Mouse (Mus musculus) urinary bladder, adult 18-20 months (tissue): Measurements from ENCODE around the gene Nfia.

Experiments used
- DNase-seq, 2 experiments: peaks; one replicate each; pipeline ENCODE4 v3.0.0; 2022; ENCODE audit warnings: low spot score in 2 of 2, mixed read lengths in 2 of 2

The Nfia gene

GRCm38 (mm10) chr4:97910777-97911580, 138.4 kb downstream of the Nfia start:
- DNase-seq = peak in 1 of 2 experiments; percentile 44

- no peak for DNase-seq
Observed at GRCm38 (mm10) chr4:97911755-97912154, 139.2 kb downstream of the Nfia start.

- no peak for DNase-seq
Observed at GRCm38 (mm10) chr4:97912155-97912554, 139.6 kb downstream of the Nfia start.

DNA sequence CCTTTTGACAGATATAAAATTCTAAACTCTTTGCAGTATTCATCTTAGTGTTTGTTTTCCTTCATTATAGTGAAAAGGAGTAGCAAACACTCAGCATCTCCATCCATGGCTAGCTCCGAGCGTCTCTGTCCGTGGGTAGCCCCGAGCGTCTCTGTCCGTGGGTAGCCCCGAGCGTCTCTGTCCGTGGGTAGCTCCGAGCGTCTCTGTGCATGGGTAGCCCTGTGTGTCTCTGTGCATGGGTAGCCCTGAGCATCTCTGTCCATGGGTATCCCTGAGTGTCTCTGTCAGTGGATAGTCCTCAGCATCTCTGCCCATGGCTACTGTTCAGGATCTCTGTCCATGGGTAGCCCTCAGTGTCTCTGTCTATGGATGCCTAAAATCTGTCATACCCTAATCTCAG, 140.0 kb downstream of the Nfia start:
- no peak for DNase-seq

GRCm38 (mm10) chr4:97914348-97914747, 141.8 kb downstream of the Nfia start:
- DNase-seq = no peak

- no peak for DNase-seq
Observed at GRCm38 (mm10) chr4:97914761-97915160, 142.2 kb downstream of the Nfia start.

GRCm38 (mm10) chr4:97917568-97917967, 145.0 kb downstream of the Nfia start:
- DNase-seq = no peak

- no peak for DNase-seq
Observed at GRCm38 (mm10) chr4:97918675-97919074, 146.1 kb downstream of the Nfia start.

- DNase-seq = no peak
Observed at GRCm38 (mm10) chr4:97919773-97920172, 147.2 kb downstream of the Nfia start.

GRCm38 (mm10) chr4:97920287-97921079, 147.9 kb downstream of the Nfia start:
- no peak for DNase-seq

GRCm38 (mm10) chr4:97921682-97922081, 149.1 kb downstream of the Nfia start:
- no peak for DNase-seq

- DNase-seq = no peak
Observed at GRCm38 (mm10) chr4:97923248-97923647, 150.7 kb downstream of the Nfia start.

- DNase-seq = peak in 1 of 2 experiments; percentile 51
Observed at GRCm38 (mm10) chr4:97923876-97924316, 151.4 kb downstream of the Nfia start.

- no peak for DNase-seq
Observed at GRCm38 (mm10) chr4:97924414-97924813, 151.9 kb downstream of the Nfia start.

DNA sequence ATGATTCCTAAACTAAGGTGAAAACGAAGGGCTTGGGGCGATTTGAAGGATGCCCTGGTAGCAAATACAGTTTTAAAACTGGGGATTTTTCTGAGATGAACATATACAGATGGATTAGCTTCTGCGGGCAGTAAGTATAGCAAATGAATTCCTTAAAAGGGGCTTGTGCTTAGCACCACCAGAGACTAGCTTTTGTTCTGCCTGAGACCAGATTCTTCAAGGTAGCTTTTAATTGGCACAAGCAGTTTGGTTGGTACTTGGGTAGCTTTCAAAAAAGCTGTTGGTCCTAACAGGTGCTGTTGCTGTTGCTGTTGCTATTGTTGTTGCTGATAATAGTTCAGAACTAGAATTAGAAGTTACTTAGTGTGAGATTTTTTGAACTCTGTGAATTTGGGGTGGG, 152.3 kb downstream of the Nfia start:
- DNase-seq = no peak

- DNase-seq = no peak
Observed at GRCm38 (mm10) chr4:97925644-97926043, 153.1 kb downstream of the Nfia start.

GRCm38 (mm10) chr4:97926607-97927308, 154.2 kb downstream of the Nfia start:
- DNase-seq = no peak

- no peak for DNase-seq
Observed at GRCm38 (mm10) chr4:97927309-97927656, 154.7 kb downstream of the Nfia start.

DNA sequence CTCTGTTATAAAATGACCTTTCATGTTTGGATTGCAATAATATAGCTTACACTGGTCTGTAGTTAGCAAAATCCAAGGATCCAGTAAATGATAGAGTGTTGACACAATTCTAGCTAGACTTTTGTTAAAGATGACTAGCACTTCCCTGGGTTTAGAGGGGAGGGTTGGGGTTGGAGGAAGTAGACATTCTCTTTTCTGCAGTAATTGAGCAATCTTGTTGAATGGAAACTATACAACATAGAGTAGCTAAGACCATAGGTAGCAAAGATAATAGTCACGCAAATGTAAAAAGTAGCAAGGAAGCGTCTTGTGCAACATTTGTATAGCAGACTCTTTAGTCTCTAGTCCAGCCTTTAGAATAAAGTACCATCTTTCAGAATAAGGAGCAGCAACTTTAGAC, 163.8 kb downstream of the Nfia start:
- DNase-seq = no peak

DNA sequence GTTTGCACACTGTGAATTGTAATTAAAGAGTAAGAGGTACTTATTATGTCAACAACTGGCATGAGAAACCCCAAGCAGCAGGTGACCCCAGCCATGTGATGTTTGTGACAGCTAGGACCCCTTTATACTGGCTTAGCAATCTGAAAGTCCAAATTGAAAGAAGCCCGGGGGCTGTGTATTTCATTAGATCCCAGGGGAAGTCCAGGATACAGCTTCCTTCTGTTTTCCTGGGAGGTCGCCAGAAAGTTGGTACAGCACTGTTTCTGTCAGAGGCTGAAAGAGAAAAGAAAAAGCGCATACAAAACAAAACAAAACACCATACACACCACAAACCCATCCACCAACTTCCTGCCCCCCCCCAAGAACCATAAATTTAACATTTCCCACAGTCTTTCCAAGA, 164.4 kb downstream of the Nfia start:
- DNase-seq = no peak

DNA sequence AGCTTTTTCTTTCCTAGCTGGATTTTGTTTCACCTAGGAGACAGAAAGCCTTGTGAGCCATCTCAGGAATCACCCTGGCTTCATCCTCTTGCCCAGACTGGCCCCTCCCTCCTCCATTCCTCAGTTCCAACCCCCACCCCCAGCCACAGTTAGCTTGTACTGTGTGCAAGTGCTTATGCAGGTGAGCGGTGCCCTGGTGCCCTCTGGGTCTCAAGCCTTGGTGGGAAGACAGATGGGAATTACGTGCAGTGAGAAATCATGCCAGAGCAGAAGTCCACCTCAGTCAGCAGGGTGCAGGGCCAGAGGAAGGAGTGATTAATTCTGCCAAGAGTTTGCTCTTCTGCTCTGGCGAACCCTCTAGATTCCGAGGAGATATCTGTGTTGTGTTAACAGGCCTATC, 167.0 kb downstream of the Nfia start:
- no peak for DNase-seq

GRCm38 (mm10) chr4:97939920-97940520, 167.5 kb downstream of the Nfia start:
- DNase-seq = no peak
